Mouse (Mus musculus): ENCODE data around the gene Zfp335. TPM values are rescaled to one million over a fixed set of nuclear protein-coding genes. Genes with fewer than 3 reads are reported as not detected.
A peak's percentile ranks its signal among the peaks of the same experiment; 100 is the strongest.

Gene Zfp335
- polyA plus RNA-seq, 1 experiment from 2014 or later, result 9.2 TPM

DNA sequence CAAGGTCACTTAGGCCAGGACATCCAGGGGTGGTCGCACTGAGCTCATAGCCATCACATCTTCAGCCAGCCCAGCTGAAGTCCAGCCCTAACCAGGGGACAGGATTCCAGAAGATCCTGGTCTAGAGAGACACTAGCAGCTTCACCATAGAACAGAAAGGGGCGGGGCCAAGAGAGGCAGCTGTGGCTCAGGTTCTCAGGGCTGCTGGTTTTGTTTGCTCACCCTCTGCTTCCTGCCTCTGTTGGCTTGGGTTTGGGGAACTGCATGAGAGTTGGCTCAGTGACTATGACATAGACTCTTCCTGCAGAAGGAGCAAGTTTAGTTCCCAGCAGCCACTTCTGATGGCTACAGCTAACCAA lies 1.9 kb upstream of the Zfp335 start:
- Histone ChIP-seq H3K36me3 (ENCODE audit: control insufficient read depth, insufficient read depth) (peaks cover 6% of the 10 kb centered on the region), H3K27me3 (ENCODE audit: control insufficient read depth, insufficient read depth, low read length) (no peaks in the 10 kb centered on the region), H3K4me2 (ENCODE audit: low read depth, low read length) (no peak overlapping the region), H3K27ac (ENCODE audit: low read length) (peak overlapping the region; percentile 98), H3K4me3 (ENCODE audit: low read length) (no peak overlapping the region), H3K9me3 (replicated peaks; ENCODE audit: control insufficient read depth, low read length) (no peaks in the 10 kb centered on the region), H3K4me1 (ENCODE audit: control insufficient read depth, insufficient read depth, low read length) (peaks cover 26% of the 10 kb centered on the region), H3K9ac (ENCODE audit: low read length) (no peak overlapping the region)
- WGBS, result 87% methylated on average over 2 of the region's 2 CpGs
- no peak for ATAC-seq (replicated peaks; ENCODE audit: extremely low read depth, insufficient read depth, low FRiP score)

DNA sequence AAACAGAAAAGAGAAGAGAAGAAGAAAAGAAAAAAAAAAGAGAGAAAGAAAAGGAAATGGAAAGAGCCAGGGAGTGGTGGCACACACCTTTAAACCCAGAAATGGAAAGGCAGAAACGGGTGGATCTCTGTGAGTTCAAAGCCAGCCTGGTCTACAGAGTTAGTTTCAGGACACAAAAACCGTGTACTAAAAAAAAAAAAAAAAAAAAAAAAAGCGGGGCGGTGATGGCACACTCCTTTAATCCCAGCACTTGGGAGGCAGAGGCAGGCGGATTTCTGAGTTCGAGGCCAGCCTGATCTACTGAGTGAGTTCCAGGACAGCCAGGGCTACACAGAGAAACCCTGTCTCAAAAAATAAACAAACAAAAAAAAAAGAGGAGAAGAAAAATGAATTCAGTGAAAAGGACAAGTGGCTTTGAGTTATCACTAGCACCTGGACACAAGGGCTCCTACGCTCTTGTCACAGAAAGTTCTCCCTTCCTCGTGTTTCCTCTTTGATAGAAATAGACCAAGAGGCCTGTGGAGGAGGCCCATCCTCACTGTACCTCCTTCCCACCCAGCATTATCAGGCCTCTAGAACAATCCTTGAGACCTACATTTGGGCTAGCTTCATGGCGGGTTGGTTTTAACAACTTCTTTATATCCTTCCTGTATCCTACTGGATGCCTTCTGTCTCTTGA lies 1.3 kb upstream of the Zfp335 start:
- Histone ChIP-seq H3K4me2 (ENCODE audit: low read depth, low read length) (peak overlapping the region; percentile 82; the same call in 1 of the 2 replicates), H3K27me3 (ENCODE audit: control insufficient read depth, insufficient read depth, low read length) (no peaks in the 10 kb centered on the region), H3K36me3 (ENCODE audit: control insufficient read depth, insufficient read depth) (peaks cover 11% of the 10 kb centered on the region), H3K9me3 (replicated peaks; ENCODE audit: control insufficient read depth, low read length) (no peaks in the 10 kb centered on the region), H3K9ac (ENCODE audit: low read length) (peak overlapping the region; percentile 98), H3K4me1 (ENCODE audit: control insufficient read depth, insufficient read depth, low read length) (peaks cover 26% of the 10 kb centered on the region), H3K4me3 (ENCODE audit: low read length) (peak overlapping the region; percentile 96; the same call in 1 of the 2 replicates), H3K27ac (ENCODE audit: low read length) (peak overlapping the region; percentile 98)
- no peak for ATAC-seq (replicated peaks; ENCODE audit: extremely low read depth, insufficient read depth, low FRiP score)
- WGBS, result 82% methylated on average over 9 of the region's 9 CpGs

DNA sequence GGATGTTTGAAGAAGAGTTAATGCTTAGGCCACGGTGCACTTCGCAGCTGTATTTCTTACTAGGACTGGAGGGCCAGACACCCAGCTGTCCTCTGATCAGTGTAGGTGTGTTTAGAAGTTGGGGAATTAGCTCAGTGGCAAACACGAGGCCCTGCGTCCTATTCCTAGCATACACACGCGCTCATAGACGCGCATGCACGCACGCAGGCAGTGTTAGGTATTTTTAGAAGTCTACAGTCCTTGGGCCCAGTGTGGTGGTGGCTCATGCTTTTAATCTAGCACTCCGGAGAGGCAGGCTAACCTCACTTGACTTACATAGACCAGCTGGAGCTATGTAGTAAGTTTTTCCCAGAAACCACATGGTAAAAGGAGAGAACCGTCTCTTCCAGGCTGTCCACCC lies 594 bp upstream of the Zfp335 start:
- Histone ChIP-seq H3K4me2 (ENCODE audit: low read depth, low read length) (peak overlapping the region; percentile 82), H3K27me3 (ENCODE audit: control insufficient read depth, insufficient read depth, low read length) (no peaks in the 10 kb centered on the region), H3K9ac (ENCODE audit: low read length) (peak overlapping the region; percentile 98), H3K9me3 (replicated peaks; ENCODE audit: control insufficient read depth, low read length) (no peaks in the 10 kb centered on the region), H3K36me3 (ENCODE audit: control insufficient read depth, insufficient read depth) (peaks cover 18% of the 10 kb centered on the region), H3K27ac (ENCODE audit: low read length) (peak overlapping the region; percentile 98), H3K4me3 (ENCODE audit: low read length) (peak overlapping the region; percentile 96), H3K4me1 (ENCODE audit: control insufficient read depth, insufficient read depth, low read length) (peaks cover 26% of the 10 kb centered on the region)
- peak; percentile 63 for ATAC-seq (replicated peaks; ENCODE audit: extremely low read depth, insufficient read depth, low FRiP score)
- WGBS, result 4% methylated on average over 12 of the region's 12 CpGs

DNA sequence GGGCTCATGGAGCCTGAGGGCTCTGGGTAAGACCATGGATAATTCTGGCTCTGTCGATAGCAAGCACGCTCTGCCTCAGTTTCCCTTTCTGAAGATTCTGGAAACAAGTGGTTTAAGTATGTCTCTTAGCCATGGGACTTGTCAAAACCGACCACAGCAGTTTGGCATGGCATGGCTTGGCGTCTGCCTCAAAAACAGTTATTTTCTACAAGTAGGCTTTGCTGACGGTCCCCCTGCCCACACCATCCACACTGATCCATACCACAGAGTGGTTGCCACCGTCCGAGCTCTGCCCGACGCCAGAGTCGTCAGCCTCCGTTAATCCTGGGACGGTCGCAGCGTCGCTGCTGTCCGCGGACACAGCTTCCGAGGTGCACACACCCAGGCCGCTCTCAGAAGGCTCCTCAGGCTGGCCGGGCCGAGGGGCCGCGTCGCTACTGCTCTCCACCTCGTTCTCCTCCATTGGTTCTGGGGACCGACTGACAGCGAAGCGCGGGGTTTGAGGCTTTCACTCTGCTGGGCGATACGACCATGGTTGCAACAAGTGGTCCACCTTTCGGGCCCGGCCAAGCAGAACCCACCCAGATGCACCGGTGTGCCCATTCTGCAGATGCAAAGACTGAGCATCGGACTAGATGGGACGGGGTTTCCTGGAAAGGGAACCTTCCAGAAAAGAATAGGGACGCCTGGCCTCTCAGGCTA lies 1.0 kb downstream of the Zfp335 start:
- peaks cover 26% of the 10 kb centered on the region for H3K4me1 ChIP-seq (ENCODE audit: control insufficient read depth, insufficient read depth, low read length)

DNA sequence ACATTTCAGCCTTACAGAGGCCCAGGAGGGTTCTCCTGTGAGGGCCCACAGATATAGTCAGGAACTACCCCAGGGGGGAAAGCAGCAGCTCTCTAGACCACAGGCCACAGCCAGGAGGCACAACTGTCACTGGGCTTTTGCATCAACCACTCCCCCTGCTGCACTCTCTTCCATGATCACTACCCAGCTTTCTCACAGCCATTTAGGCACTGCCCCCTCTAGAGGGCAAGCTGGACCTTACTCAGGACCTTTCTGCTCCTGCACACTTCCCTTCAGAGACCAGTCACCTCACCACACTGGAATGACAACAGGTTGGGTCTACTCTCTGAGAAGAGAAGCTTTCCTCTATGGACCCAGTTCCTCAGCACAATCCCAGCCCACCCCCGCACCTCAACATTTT lies 2.0 kb downstream of the Zfp335 start:
- Histone ChIP-seq H3K27ac (ENCODE audit: low read length) (no peak overlapping the region), H3K9me3 (replicated peaks; ENCODE audit: control insufficient read depth, low read length) (peaks cover 6% of the 10 kb centered on the region), H3K9ac (ENCODE audit: low read length) (peak overlapping the region; percentile 98), H3K4me3 (ENCODE audit: low read length) (peak overlapping the region; percentile 96), H3K4me1 (ENCODE audit: control insufficient read depth, insufficient read depth, low read length) (peaks cover 26% of the 10 kb centered on the region), H3K4me2 (ENCODE audit: low read depth, low read length) (peak overlapping the region; percentile 90), H3K36me3 (ENCODE audit: control insufficient read depth, insufficient read depth) (peaks cover 43% of the 10 kb centered on the region), H3K27me3 (ENCODE audit: control insufficient read depth, insufficient read depth, low read length) (no peaks in the 10 kb centered on the region)
- no peak for ATAC-seq (replicated peaks; ENCODE audit: extremely low read depth, insufficient read depth, low FRiP score)
- 73% methylated on average over 1 of the region's 1 CpGs for WGBS

More for the DNA sequence above, 1.0 kb downstream of the Zfp335 start:
- Histone ChIP-seq H3K27me3 (ENCODE audit: control insufficient read depth, insufficient read depth, low read length) (no peaks in the 10 kb centered on the region), H3K9ac (ENCODE audit: low read length) (peak overlapping the region; percentile 98), H3K27ac (ENCODE audit: low read length) (peak overlapping the region; percentile 98), H3K36me3 (ENCODE audit: control insufficient read depth, insufficient read depth) (peaks cover 34% of the 10 kb centered on the region), H3K4me3 (ENCODE audit: low read length) (peak overlapping the region; percentile 96), H3K4me2 (ENCODE audit: low read depth, low read length) (peak overlapping the region; percentile 90), H3K9me3 (replicated peaks; ENCODE audit: control insufficient read depth, low read length) (peaks cover 6% of the 10 kb centered on the region)
- ATAC-seq (replicated peaks; ENCODE audit: extremely low read depth, insufficient read depth, low FRiP score), result peak; percentile 3
- 5% methylated on average over 37 of the region's 37 CpGs for WGBS

DNA sequence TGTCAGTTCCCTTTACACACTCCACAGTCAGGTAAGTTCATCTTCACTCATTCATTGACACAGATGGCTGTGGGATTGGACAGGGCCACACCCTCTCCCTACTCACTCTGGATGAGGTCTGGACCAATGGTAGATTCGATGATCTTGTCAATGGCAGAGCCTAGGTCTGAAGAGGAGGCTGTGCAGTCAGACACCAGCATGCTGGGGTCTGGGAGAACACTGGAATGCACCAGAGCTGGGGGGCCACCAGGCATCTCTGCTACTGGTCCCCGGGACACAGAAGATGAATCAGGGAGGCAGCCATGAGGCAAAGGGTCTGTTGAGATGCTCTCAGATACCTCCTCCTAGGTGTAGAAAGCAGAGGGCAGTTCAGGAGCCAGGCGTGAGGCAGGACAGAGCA lies 2.5 kb downstream of the Zfp335 start:
- Histone ChIP-seq H3K9ac (ENCODE audit: low read length) (peak overlapping the region; percentile 5; the same call in 1 of the 2 replicates), H3K4me1 (ENCODE audit: control insufficient read depth, insufficient read depth, low read length) (peaks cover 26% of the 10 kb centered on the region), H3K4me2 (ENCODE audit: low read depth, low read length) (no peak overlapping the region), H3K27me3 (ENCODE audit: control insufficient read depth, insufficient read depth, low read length) (no peaks in the 10 kb centered on the region), H3K4me3 (ENCODE audit: low read length) (no peak overlapping the region), H3K36me3 (ENCODE audit: control insufficient read depth, insufficient read depth) (peaks cover 45% of the 10 kb centered on the region), H3K9me3 (replicated peaks; ENCODE audit: control insufficient read depth, low read length) (peaks cover 6% of the 10 kb centered on the region), H3K27ac (ENCODE audit: low read length) (no peak overlapping the region)
- no peak for ATAC-seq (replicated peaks; ENCODE audit: extremely low read depth, insufficient read depth, low FRiP score)
- 90% methylated on average over 3 of the region's 3 CpGs for WGBS

DNA sequence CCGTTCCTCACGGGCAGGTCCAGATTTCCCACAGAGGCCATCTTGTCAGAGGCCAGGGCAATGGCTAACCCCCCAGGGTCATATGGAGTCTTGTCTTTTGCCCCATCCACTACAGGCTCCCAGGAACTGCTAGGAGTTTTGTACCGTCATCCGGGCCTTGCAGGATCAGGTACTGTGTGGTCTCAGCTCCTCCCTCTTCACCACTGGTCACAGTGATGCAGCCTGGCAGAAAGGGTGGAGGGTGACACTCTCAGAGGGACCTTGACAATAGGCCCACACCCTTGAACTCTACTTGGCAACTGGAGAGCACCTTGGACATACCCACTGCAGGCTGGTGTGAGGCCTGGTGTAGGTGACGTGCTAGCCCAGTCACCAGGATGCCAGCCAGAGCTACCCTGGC lies 3.5 kb downstream of the Zfp335 start:
- H3K4me1 ChIP-seq (ENCODE audit: control insufficient read depth, insufficient read depth, low read length), result peaks cover 19% of the 10 kb centered on the region
- ATAC-seq (replicated peaks; ENCODE audit: extremely low read depth, insufficient read depth, low FRiP score), result no peak
- no peak overlapping the region for H3K4me3 ChIP-seq (ENCODE audit: low read length)
- H3K9ac ChIP-seq (ENCODE audit: low read length), result no peak overlapping the region
- H3K36me3 ChIP-seq (ENCODE audit: control insufficient read depth, insufficient read depth), result peaks cover 45% of the 10 kb centered on the region
- H3K27me3 ChIP-seq (ENCODE audit: control insufficient read depth, insufficient read depth, low read length), result no peaks in the 10 kb centered on the region
- peaks cover 6% of the 10 kb centered on the region for H3K9me3 ChIP-seq (replicated peaks; ENCODE audit: control insufficient read depth, low read length)
- WGBS, result 94% methylated on average over 5 of the region's 5 CpGs
- no peak overlapping the region for H3K27ac ChIP-seq (ENCODE audit: low read length)
- H3K4me2 ChIP-seq (ENCODE audit: low read depth, low read length), result no peak overlapping the region

DNA sequence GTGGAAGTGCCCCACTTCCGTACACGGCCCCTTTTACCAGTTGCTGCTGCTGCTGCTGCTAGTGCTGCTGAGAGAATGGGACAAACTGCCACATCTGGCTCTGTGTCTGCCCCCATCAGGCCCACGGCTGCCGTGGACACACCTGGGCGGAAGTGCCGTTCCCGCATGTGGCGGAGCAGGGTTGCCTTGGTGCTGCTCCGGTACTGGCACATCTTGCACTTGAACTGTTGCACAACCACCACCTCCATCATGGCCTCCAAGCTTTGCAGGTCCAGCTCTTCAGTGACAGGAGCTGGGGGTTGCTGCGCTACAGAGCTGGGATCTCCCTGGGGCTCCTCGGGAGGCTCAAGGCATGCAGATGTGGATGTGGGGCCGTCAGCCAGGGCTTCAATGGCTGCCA lies 4.0 kb downstream of the Zfp335 start:
- H3K36me3 ChIP-seq (ENCODE audit: control insufficient read depth, insufficient read depth), result peaks cover 50% of the 10 kb centered on the region
- H3K9ac ChIP-seq (ENCODE audit: low read length), result no peak overlapping the region
- WGBS, result 95% methylated on average over 12 of the region's 12 CpGs
- peaks cover 16% of the 10 kb centered on the region for H3K4me1 ChIP-seq (ENCODE audit: control insufficient read depth, insufficient read depth, low read length)
- H3K4me2 ChIP-seq (ENCODE audit: low read depth, low read length), result no peak overlapping the region
- no peak overlapping the region for H3K4me3 ChIP-seq (ENCODE audit: low read length)
- ATAC-seq (replicated peaks; ENCODE audit: extremely low read depth, insufficient read depth, low FRiP score), result no peak
- no peak overlapping the region for H3K27ac ChIP-seq (ENCODE audit: low read length)
- H3K27me3 ChIP-seq (ENCODE audit: control insufficient read depth, insufficient read depth, low read length), result no peaks in the 10 kb centered on the region
- H3K9me3 ChIP-seq (replicated peaks; ENCODE audit: control insufficient read depth, low read length), result peaks cover 6% of the 10 kb centered on the region

DNA sequence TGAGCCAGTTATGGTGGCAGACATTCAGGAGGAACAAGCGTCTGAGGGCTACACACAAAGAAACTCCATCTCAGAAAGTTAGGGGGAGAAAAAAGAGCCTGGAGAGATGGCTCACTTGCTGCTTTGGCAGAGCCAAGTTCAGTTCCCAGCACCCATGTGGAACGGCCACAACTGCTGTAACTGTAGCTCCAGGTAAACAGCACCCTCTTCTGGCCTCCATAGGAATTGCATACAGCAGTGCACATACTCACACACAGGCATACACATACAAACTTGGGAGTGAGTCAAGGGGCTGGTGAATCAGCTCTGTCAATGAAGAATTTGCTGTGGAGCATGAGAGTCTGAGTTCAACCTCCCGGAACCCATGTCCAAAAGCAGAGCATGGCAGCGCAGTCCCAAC lies 5.5 kb downstream of the Zfp335 start:
- Histone ChIP-seq H3K27me3 (ENCODE audit: control insufficient read depth, insufficient read depth, low read length) (no peaks in the 10 kb centered on the region), H3K4me2 (ENCODE audit: low read depth, low read length) (no peak overlapping the region), H3K9ac (ENCODE audit: low read length) (no peak overlapping the region), H3K4me1 (ENCODE audit: control insufficient read depth, insufficient read depth, low read length) (peaks cover 12% of the 10 kb centered on the region), H3K4me3 (ENCODE audit: low read length) (no peak overlapping the region), H3K9me3 (replicated peaks; ENCODE audit: control insufficient read depth, low read length) (peaks cover 6% of the 10 kb centered on the region), H3K27ac (ENCODE audit: low read length) (no peak overlapping the region), H3K36me3 (ENCODE audit: control insufficient read depth, insufficient read depth) (peaks cover 64% of the 10 kb centered on the region)
- 97% methylated on average over 4 of the region's 4 CpGs for WGBS
- no peak for ATAC-seq (replicated peaks; ENCODE audit: extremely low read depth, insufficient read depth, low FRiP score)

Data from heart, embryonic 16.5 days (tissue).